Mouse (Mus musculus) limb, embryonic 13.5 days (tissue): ENCODE results near the gene Atf7ip. TPM values are rescaled to one million over a fixed set of nuclear protein-coding genes. Genes with fewer than 3 reads are reported as not detected.
A peak's percentile ranks its signal among the peaks of the same experiment; 100 is the strongest.

Experiments
- ATAC-seq: fragments of 200-750 bp; cut with Nextera tagmentation; 2 replicates; pipeline ENCODE4 v1.8.0; 2017; ENCODE audit warnings: low read depth, moderate number of reproducible peaks, moderate TSS enrichment; ENCODE audit not compliant: low FRiP score
- H3K27ac ChIP-seq: fragments of 300-500 bp; sonication (generic); 2 replicates; pipeline ENCODE4 v1.5.1; 2015; ENCODE audit warnings: inconsistent platforms, mild to moderate bottlenecking, moderate library complexity
- H3K27me3 ChIP-seq: fragments of 300-500 bp; sonication (generic); 2 replicates; pipeline ENCODE4 v1.6.1; 2015; ENCODE audit warnings: mild to moderate bottlenecking, inconsistent platforms
- H3K36me3 ChIP-seq: fragments of 300-500 bp; sonication (generic); 2 replicates; pipeline ENCODE4 v1.6.1; 2015; ENCODE audit warnings: inconsistent platforms, mild to moderate bottlenecking, moderate library complexity
- H3K4me1 ChIP-seq: fragments of 300-500 bp; sonication (generic); 2 replicates; pipeline ENCODE4 v1.6.1; 2015; ENCODE audit warnings: inconsistent platforms
- H3K4me2 ChIP-seq: fragments of 300-500 bp; sonication (generic); replicated peaks from 2 replicates; pipeline ENCODE4 v1.6.1; 2015; ENCODE audit warnings: inconsistent platforms, mild to moderate bottlenecking, moderate library complexity
- H3K4me3 ChIP-seq: fragments of 300-500 bp; sonication (generic); 2 replicates; pipeline ENCODE4 v1.5.1; 2015; ENCODE audit warnings: moderate library complexity, mild to moderate bottlenecking, inconsistent platforms
- H3K9ac ChIP-seq: fragments of 300-500 bp; sonication (generic); 2 replicates; pipeline ENCODE4 v1.6.1; 2015; ENCODE audit warnings: mild to moderate bottlenecking, inconsistent platforms
- H3K9me3 ChIP-seq: fragments of 300-500 bp; sonication (generic); 2 replicates; pipeline ENCODE4 v1.6.1; 2016; ENCODE audit warnings: inconsistent platforms
- WGBS: fragments of 180-500 bp; shearing (Covaris S2); methylation state at CpG from one replicate; pipeline ENCODE4 v1.1.7; 2015; 5-methylcytosine and 5-hydroxymethylcytosine counted together
- polyA plus RNA-seq: library from polyadenylated mRNA; unstranded; fragments of >200 nt; fragmentation: Nextera tagmentation; extraction: Ambion mirVana; gene quantifications from 2 replicates; pipeline ENCODE4 v1.2.1, GENCODE M21; 2015

Atf7ip gene
- polyA plus RNA-seq, 1 experiment from 2014 or later, result 40.4 TPM

- Histone ChIP-seq H3K4me3 (no peak overlapping the region), H3K9ac (no peak overlapping the region), H3K36me3 (no peaks in the 10 kb centered on the region), H3K9me3 (peaks cover 4% of the 10 kb centered on the region; the same call in 1 of the 2 replicates), H3K4me2 (no peak overlapping the region), H3K27ac (no peak overlapping the region), H3K4me1 (no peaks in the 10 kb centered on the region), H3K27me3 (no peaks in the 10 kb centered on the region)
- 74% methylated on average over 3 of the region's 3 CpGs for WGBS
- no peak for ATAC-seq
These were observed 16.1 kb upstream of the Atf7ip start for GRCm38 (mm10) chr6:136489899-136490298.

DNA sequence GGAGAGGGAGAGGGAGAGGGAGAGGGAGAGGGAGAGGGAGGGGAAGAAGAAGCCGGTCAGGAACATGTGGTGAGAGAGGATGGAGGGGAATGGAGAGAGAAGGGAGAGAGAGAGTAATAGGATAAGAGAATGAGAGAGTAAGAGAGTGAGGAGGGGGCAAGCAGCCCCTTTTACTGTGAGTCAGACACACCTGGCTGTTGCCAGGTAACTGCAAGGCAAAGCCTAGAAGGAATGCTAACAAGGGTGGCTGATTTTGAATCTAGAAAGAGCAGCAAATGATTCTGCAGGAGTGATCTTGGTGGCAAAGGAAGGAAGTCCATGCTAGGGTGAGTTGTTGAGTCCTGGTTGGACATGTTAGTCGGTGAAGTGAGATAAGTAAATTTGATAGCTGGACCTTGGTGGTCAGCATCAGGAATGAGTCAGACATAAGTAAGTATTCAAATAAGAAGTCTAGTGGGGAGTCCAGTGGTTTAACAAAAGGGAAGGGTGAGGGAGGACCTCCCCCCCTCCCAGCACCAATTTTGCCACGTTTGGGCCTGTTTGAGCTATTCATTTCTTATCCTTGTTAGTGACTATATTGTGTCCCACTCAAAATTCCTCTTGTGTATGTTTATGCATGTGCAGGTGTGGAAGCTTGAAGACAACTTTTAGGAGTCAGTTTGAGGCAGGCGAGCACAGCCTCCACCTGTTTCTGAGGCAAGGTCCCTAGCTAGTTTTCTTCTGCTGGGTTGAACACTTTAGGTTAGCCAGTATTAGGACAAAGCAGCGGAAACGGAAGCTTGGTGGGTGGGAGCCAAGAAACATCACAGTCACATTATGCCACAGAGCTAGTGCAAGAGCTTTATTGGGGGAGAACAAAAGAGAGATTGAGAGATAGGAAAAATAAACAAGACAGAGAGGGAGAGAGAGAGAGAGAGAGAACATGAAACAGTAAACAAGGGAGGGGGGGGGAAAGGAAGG, 15.2 kb upstream of the Atf7ip start:
- Histone ChIP-seq H3K4me1 (no peaks in the 10 kb centered on the region), H3K27me3 (no peaks in the 10 kb centered on the region), H3K9me3 (peaks cover 4% of the 10 kb centered on the region; the same call in 1 of the 2 replicates), H3K36me3 (no peaks in the 10 kb centered on the region), H3K9ac (no peak overlapping the region), H3K4me3 (no peak overlapping the region), H3K27ac (no peak overlapping the region), H3K4me2 (no peak overlapping the region)
- no peak for ATAC-seq
- WGBS, result 67% methylated on average over 6 of the region's 6 CpGs

- no peak overlapping the region for H3K4me2 ChIP-seq
- 75% methylated on average over 5 of the region's 5 CpGs for WGBS
- no peaks in the 10 kb centered on the region for H3K4me1 ChIP-seq
- H3K27ac ChIP-seq, result no peak overlapping the region
- H3K36me3 ChIP-seq, result no peaks in the 10 kb centered on the region
- no peak for ATAC-seq
- no peaks in the 10 kb centered on the region for H3K27me3 ChIP-seq
- no peak overlapping the region for H3K9ac ChIP-seq
- peaks cover 3% of the 10 kb centered on the region; the same call in 1 of the 2 replicates for H3K9me3 ChIP-seq
- H3K4me3 ChIP-seq, result no peak overlapping the region
These were observed 14.3 kb upstream of the Atf7ip start for GRCm38 (mm10) chr6:136491631-136492030.

DNA sequence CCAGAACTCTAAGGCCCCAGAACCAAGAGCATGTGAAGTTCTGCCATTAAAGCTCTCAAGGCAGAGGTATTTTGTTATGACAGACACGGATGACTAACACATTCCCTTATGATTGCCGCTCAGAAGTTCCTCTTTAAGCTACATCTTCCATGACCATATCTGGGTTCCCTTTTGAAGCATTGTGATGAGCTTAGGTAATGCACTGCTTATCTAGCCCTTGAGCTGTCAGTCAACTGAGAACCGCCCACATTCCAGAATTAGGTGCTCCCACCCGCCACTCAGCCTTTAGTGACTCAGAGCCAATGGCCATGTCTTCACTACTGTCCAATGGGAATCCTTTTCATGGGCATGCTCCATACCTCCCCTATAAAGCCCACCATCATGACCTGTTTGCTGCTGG, 13.7 kb upstream of the Atf7ip start:
- ATAC-seq, result no peak
- no peak overlapping the region for H3K4me2 ChIP-seq
- no peaks in the 10 kb centered on the region for H3K36me3 ChIP-seq
- H3K4me3 ChIP-seq, result no peak overlapping the region
- no peak overlapping the region for H3K9ac ChIP-seq
- H3K27ac ChIP-seq, result no peak overlapping the region
- no peaks in the 10 kb centered on the region for H3K4me1 ChIP-seq
- WGBS, result 86% methylated on average over 4 of the region's 4 CpGs
- H3K27me3 ChIP-seq, result no peaks in the 10 kb centered on the region
- no peaks in the 10 kb centered on the region; the same call in 1 of the 2 replicates for H3K9me3 ChIP-seq

DNA sequence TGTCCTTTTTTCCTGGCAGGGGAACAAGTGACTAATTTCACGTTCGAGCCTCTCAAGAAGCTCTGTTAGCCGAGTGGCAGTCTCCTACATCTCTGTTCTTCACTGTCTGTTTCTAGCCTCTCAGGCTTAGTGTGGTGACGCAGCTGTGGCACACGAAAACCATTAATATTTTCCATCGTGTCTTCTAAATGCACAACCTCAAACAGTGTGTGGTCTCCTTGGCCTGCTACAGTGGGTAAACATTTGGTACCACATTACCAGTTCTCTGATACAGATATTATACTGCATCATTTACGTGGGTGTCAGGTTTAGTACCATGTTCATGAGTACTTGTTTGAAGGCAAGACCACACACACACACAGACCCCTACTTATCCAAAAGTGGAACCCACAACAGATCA, 12.5 kb upstream of the Atf7ip start:
- H3K4me3 ChIP-seq, result no peak overlapping the region
- 0 out of 2 replicates have a peak, but pooled peaks cover 2% of the 10 kb centered on the region for H3K4me1 ChIP-seq
- WGBS, result 88% methylated on average over 7 of the region's 7 CpGs
- H3K9me3 ChIP-seq, result no peaks in the 10 kb centered on the region; the same call in 1 of the 2 replicates
- no peaks in the 10 kb centered on the region for H3K36me3 ChIP-seq
- H3K9ac ChIP-seq, result no peak overlapping the region
- H3K27me3 ChIP-seq, result no peaks in the 10 kb centered on the region
- no peak for ATAC-seq
- no peak overlapping the region for H3K4me2 ChIP-seq
- H3K27ac ChIP-seq, result no peak overlapping the region

DNA sequence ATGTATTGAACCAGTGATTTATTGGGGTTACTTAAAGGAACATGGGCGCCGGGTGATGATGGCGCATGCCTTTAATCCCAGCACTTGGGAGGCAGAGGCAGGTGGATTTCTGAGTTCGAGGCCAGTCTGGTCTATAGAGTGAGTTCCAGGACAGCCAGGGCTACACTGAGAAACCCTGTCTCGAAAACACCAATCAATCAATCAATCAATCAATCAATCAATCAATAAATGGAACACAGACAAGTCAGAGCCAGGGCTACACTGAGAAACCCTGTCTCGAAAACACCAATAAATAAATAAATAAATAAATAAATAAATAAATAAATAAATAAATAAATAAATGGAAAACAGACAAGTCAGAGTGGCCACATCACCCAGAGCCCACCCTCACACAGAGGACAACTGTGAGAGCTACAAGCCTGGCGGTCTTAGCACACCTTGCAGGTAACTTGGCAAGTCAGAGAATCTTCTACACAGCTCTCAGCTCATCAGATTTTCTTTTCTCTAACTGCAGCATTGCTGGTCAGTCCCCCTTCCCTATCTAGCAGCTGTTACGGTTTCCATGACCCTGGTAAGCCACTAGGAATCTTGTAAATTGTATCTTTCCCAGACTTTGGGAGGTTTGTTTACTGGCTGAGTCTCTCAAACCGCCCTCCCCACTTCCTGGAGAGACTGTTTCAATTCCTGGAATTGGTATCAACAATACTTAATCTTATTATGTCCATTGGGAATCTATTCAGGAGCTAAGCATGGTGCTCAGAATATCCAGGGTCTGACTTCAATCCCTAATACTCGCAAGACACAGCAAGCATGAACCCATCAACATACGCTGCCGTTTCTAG, 11.8 kb upstream of the Atf7ip start:
- 0 out of 2 replicates have a peak, but pooled peaks have one; percentile 19 for ATAC-seq
- 0 out of 2 replicates have a peak, but pooled peaks cover 2% of the 10 kb centered on the region for H3K4me1 ChIP-seq
- H3K36me3 ChIP-seq, result no peaks in the 10 kb centered on the region
- no peak overlapping the region for H3K4me3 ChIP-seq
- H3K9me3 ChIP-seq, result no peaks in the 10 kb centered on the region
- no peaks in the 10 kb centered on the region for H3K27me3 ChIP-seq
- no peak overlapping the region for H3K27ac ChIP-seq
- H3K9ac ChIP-seq, result no peak overlapping the region
- no peak overlapping the region for H3K4me2 ChIP-seq
- 89% methylated on average over 12 of the region's 12 CpGs for WGBS

GRCm38 (mm10) chr6:136495023-136495422, 10.9 kb upstream of the Atf7ip start:
- H3K4me2 ChIP-seq, result no peak overlapping the region
- H3K9ac ChIP-seq, result no peak overlapping the region
- no peak overlapping the region for H3K4me3 ChIP-seq
- H3K36me3 ChIP-seq, result no peaks in the 10 kb centered on the region
- 90% methylated on average over 12 of the region's 12 CpGs for WGBS
- H3K4me1 ChIP-seq, result 0 out of 2 replicates have a peak, but pooled peaks cover 2% of the 10 kb centered on the region
- no peaks in the 10 kb centered on the region for H3K27me3 ChIP-seq
- H3K27ac ChIP-seq, result no peak overlapping the region
- ATAC-seq, result no peak
- H3K9me3 ChIP-seq, result no peaks in the 10 kb centered on the region

- Histone ChIP-seq H3K9me3 (no peaks in the 10 kb centered on the region), H3K9ac (no peak overlapping the region), H3K36me3 (no peaks in the 10 kb centered on the region), H3K4me3 (no peak overlapping the region), H3K27me3 (no peaks in the 10 kb centered on the region), H3K27ac (no peak overlapping the region), H3K4me1 (0 out of 2 replicates have a peak, but pooled peaks cover 2% of the 10 kb centered on the region), H3K4me2 (no peak overlapping the region)
- no peak for ATAC-seq
- WGBS, result 60% methylated on average over 5 of the region's 5 CpGs
These were observed 8.2 kb upstream of the Atf7ip start for GRCm38 (mm10) chr6:136497744-136498143.

GRCm38 (mm10) chr6:136499292-136499977, 6.5 kb upstream of the Atf7ip start:
- Histone ChIP-seq H3K27ac (no peak overlapping the region), H3K36me3 (no peaks in the 10 kb centered on the region), H3K4me1 (0 out of 2 replicates have a peak, but pooled peaks cover 2% of the 10 kb centered on the region), H3K4me2 (no peak overlapping the region), H3K27me3 (no peaks in the 10 kb centered on the region), H3K9ac (no peak overlapping the region), H3K9me3 (no peaks in the 10 kb centered on the region), H3K4me3 (no peak overlapping the region)
- 68% methylated on average over 10 of the region's 10 CpGs for WGBS
- no peak for ATAC-seq

DNA sequence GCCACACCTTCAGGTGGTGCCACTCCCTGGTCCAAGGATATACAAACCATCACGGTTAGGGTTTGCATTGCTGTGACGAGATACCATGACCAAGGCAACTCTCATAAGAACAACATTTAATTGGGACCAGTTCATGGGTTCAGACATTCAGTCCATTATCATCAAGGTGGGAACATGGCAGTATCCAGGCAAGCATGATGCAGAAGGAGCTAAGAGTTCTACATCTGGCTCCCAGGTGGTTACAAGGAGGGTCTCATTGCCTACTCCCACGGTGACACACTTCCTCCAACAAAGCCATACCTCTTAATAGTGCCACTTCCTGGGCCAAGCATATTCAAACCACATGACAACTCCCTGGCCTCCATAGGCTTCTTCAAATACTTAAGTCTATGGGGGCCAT, 2.7 kb downstream of the Atf7ip start:
- H3K4me3 ChIP-seq, result no peak overlapping the region
- H3K4me1 ChIP-seq, result no peaks in the 10 kb centered on the region
- H3K36me3 ChIP-seq, result no peaks in the 10 kb centered on the region
- no peak overlapping the region for H3K9ac ChIP-seq
- H3K27me3 ChIP-seq, result no peaks in the 10 kb centered on the region
- 73% methylated on average over 3 of the region's 3 CpGs for WGBS
- no peak overlapping the region for H3K27ac ChIP-seq
- peaks cover under 1% of the 10 kb centered on the region; the same call in 1 of the 2 replicates for H3K9me3 ChIP-seq
- no peak for ATAC-seq
- H3K4me2 ChIP-seq, result no peak overlapping the region

- Histone ChIP-seq H3K4me1 (no peaks in the 10 kb centered on the region), H3K9ac (no peak overlapping the region), H3K4me2 (no peak overlapping the region), H3K27ac (no peak overlapping the region), H3K4me3 (no peak overlapping the region), H3K27me3 (no peaks in the 10 kb centered on the region), H3K36me3 (no peaks in the 10 kb centered on the region), H3K9me3 (peaks cover 15% of the 10 kb centered on the region)
- WGBS, result 82% methylated on average over 7 of the region's 7 CpGs
- no peak for ATAC-seq
These were observed 5.0 kb downstream of the Atf7ip start for GRCm38 (mm10) chr6:136510945-136511344.
